Mouse (Mus musculus) gastrocnemius, postnatal 25 days (tissue): Measurements from ENCODE around the gene Trir. TPM values are rescaled to one million over a fixed set of nuclear protein-coding genes. Genes with fewer than 3 reads are reported as not detected.

Experiments
- DNase-seq: peaks from one replicate; pipeline ENCODE4 v3.0.0; 2022
- long read RNA-seq, 2 experiments: library from polyadenylated mRNA; stranded (forward); transcript quantifications; one replicate each; pipeline ENCODE4 v2.0.0; 2021
- total RNA-seq, 2 experiments: library from RNA; stranded (reverse); gene quantifications; 1 replicate in 1 of 2; 2 replicates in 1 of 2; pipeline ENCODE4 v1.2.3; 2021

Trir gene
- total RNA-seq = 10 to 100 TPM; 66.5 to 69.4 TPM
- long read RNA-seq, experiment 1, transcript Trir-201 (3 exons, 902 nt) = major isoform, 45 of 67 reads
- long read RNA-seq, experiment 1, partial matches to known transcripts = 16 of 67 reads
- long read RNA-seq, experiment 1, other reads (novel, unspliced or antisense) = 6 of 67 reads
- long read RNA-seq, experiment 2, transcript Trir-201 (3 exons, 902 nt) = major isoform, 39 of 50 reads
- long read RNA-seq, experiment 2, partial matches to known transcripts = 6 of 50 reads
- long read RNA-seq, experiment 2, other reads (novel, unspliced or antisense) = 5 of 50 reads

DNA sequence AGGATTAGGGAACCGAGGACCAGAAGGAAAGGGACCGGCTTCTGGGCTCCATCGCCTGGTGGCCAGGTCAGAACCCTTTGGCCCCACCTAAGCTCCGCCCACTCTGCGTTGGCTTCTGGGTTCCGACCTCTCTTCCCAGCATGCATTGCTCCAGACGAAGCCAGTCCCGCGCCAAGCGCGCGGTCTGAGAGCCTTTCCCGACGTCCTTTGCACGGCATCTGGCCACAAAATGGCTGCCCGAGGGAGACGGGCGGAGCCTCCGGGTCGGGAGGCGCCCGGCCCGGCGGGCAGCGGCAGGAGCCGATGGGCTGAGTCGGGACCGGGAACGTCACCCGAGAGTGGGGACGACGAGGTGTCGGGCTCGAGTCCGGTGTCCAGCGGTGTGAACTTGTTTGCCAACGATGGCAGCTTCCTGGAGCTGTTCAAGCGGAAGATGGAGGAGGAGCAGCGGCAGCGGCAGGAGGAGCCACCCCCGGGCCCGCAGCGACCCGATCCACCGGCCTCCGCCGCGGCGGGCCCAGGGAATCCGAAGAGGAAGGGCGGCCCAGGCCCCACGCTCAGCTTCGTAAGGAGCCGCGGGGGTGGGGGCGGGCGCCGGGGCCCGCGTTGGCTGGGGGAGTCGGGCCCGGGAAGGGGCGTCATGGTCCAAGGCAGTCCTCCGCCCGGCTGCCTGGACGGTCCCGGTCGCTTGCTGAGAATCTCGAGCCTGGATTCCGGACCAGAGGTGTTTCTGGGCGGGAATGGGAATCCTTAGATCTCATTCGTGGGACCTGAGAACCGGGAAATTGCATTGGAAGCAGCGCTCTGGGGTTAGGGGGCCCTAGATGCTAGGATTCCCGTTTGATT lies at the start of gene Trir:
Trir (plus strand) TSS at position 154 of the 846 bp plus-strand sequence.
- peak; percentile 96 for DNase-seq

DNA sequence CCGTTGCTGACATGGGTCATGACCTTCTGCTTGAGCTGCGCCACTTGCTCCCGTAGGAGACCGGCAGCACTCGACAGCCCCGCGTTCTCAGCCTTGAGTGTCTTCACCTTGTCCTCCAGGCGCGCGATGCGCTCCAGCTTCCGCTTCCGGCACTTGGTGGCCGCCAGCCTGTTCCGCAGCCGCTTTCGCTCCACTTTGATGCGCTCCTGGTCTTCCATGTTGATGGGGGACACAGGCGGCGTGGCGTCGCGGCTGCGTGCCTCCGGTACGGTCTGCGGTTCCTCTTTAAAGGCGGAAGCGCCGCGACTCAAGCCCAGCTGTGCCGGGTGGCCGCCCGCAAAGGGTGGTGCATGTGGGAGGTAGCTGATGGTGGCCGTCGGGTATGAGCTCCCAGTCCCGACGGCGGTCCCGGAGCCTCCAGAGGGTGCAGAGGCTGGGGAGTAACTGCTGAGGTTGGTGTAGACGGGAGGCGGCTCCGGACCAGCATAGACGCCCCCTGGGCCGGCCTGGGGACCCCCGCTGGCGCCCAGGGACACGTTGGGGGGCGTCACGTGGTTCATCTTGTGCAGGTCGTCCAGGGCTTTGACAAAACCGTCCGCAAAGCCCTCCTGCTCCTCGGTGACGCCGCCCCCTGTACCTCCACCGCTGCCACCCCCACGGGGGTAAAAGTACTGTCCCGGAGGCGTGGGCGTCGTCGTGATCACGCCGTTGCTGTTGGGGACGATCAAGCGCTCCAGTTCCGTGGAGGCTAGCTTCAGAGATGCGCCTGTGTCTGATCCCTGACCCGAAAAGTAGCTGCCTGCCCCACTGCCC lies 49.0 kb upstream of the Trir start:
- DNase-seq = peak; percentile 63

DNA sequence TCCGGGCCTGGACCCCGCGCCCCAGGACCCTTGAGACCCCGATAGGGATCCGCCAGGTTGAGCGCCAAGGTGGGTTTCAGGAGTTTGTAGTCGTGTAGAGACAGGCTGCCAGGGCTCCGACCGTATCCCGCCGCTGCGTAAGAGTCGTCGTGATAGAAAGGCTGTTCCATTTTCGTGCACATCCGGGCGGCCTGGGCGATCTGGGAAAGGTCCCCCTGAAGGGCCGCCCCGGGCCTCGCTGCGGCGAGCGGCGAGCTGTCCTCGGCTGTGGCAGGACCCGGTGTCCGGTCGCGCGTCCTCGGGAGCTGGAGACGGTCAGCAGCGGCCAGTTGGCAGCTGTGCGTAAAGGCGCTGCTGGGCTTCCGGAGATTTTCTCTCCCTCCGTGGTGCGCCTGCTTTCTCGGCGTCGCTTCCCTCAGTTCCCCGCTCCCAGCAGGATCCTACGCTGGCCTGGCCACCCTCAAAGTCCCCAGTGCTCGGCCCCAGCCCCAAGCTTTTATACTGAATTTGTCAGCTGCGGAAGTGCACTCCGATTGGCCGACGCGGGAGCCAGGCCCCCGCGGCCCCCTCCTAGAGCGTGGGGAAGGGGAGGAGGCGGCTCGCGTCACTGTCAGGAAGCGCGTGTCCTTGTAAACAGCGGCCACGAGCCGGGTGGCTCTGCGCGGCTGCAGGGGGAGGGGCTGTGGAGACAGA lies 48.2 kb upstream of the Trir start, which contains the start of gene Junb:
Junb (minus strand) TSS at position 471 of the 693 bp plus-strand sequence.
- peak; percentile 98 for DNase-seq

DNA sequence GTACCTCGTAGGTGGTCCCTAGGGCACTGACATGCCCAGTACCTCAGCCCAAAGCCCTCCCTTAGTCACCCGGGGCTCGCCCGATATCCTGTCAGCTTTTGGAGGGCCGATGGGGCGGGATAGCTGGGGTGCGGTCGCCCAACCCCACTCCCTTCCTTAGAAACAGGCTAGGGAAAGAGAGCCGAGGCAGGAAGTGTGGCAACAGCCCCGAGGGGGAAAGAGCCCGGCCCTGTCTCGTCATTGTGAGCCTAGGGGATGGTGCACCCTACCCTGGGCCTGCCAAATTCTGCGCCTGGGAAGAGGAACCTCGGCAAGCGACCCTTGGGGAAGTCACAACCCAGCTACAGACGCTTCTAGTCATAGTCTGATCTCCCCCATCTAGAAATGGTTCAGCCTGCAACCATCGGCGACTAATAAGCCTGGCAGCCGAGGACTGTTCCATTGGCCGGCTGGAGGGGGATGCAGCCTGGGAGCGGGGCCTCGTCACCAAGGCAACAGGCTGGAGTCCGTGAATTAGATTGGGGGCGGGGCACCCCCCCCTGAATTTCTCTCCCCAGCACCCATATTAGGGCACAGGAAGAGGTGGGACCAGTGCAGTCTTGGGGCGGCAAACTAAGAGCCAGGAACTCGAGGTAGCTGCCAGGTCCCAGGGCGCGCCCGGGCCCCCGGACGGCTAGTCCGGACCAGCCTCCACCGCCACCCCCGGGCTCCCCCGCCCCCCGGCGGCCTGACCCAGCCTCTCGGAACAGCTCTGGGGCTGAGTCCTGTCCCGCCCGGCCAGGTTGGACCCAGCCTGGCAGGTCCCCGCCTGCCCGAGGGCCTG lies 46.8 kb upstream of the Trir start:
- peak; percentile 93 for DNase-seq

DNA sequence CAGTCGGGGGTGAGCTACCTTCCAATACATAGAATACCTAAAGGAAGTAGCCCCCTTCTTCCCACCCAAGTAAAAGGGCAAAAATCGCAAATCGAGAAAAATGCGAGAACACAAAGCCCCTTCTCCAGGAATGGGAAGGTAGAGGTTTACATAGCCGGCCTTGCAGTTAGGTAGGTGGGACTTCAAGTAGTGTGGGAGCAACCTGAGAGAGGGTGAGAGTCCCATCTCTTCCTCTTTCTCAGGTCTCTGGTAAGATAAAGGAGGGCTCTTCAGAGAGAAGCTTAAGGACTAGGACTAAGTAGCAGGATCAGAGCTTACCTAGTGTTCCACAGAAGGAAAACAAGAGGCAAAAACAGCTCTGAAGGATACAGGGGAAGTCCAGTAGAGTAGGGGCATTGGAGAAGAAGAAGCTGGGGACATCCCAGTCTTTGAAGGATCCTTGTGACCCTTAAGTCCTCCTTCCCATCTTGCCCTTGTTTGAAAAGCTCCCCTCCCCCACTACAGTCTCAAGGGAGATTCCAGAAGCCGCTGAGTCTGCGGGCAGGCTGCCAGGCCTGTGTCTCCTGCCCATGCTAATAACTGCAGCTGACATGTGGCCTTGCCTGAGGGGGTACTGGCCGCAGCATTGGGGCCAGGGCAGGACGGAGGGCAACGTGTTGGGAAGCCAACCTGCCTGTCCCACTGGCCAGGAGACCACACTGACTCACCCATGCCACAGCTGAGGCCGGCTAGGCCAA lies 45.8 kb upstream of the Trir start:
- DNase-seq = peak; percentile 57

DNA sequence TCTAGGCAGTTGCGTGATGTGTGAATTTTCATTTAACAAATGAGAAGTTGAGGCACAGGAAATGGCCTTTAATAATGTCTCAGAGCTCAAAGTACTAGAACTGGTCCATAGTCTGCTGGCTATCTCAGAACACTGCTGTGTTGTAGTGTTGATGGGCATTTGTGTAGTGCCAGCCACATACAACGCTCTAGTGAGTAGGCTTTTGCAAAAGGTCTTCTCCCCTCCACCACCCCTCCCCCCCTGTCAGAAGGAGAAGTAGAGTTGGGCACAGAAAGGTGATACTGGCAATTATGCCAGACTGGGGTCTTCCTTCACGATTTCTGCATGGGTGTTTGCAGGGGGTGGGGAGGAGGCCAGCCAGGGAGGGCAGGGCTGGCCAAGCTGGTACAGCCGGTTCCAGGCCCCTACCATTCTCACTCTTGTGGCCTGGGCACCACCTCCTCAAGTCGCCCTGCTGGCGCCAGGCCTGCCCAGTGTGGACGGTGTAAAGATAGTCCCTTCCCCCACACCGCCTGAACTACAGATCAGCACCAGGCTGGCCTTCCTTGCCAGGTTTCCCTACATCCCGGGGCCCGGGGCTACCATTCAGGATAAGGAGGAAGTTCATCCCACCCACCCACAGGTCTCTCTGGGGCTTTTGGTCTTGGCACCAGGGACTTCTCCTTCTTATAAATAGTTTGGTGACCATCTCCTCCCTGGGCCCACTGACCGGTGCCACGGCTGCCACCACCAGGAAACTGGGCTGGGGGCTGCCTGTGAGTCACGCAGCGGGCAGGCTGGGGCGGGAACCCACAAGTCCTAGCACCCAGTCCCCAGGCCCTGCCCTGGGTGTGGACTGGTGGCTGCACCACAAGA lies 44.8 kb upstream of the Trir start:
- DNase-seq = no peak

DNA sequence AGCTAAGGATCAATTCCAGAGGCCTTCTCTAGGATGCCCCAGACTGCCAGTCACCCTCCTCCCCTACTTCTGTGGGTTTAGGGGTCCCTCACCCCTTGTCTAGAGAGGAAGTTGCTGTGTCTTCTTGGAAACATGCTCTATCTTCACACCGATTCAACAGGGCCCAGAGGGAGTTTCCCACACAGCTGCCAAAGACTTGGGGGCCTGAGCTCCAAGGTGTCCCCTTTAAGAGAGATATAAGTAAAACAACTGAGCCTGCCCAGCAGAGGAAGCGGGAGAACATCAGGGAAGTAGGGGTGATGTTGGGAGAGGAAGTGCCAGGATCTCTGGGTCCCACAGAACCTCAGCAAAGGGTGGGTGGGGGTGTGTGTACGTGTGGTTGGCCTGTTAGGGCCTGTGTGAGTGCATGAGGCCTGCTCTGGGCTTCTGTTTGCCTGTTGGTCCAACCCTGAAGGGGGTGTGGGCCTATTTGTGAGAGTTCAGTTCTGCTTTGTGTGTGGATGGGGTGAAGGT lies 44.1 kb upstream of the Trir start:
- no peak for DNase-seq

DNA sequence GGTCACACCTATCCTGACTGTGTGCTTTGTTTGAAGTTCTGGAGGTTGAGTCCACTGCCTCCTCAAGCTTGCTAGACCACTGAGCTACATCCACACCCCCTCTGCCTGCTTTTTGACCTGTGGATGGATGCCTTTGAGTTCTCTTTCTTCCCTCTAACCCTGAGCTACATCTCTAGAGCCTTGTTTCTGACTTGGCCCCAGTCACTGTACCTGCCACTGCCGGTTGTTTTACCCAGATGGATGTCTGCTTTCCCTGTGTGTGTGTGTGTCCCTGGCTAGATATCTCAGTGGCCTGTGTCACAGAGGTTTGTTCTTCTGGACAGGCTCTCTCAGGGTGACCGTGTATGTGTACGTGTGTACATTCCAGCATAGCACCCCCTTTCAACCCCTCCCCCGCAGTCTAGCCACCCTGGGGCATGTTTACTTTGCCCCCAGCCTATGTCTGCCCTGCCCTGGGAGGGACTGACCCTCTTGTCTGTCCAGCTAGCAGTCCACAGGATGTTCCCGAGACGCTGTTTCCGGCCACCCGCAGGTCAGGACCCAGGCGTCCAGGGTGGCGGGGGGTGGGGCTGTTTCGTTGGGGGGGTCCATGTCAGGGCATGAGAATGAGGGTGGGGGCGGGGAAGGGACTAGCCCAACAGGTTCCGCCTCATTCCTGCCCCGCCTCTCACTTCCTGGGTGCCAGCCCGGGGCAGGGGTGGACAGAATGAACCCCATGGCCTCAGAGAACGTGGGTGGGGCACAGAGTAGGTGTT lies 42.2 kb upstream of the Trir start:
- DNase-seq = peak; percentile 26

DNA sequence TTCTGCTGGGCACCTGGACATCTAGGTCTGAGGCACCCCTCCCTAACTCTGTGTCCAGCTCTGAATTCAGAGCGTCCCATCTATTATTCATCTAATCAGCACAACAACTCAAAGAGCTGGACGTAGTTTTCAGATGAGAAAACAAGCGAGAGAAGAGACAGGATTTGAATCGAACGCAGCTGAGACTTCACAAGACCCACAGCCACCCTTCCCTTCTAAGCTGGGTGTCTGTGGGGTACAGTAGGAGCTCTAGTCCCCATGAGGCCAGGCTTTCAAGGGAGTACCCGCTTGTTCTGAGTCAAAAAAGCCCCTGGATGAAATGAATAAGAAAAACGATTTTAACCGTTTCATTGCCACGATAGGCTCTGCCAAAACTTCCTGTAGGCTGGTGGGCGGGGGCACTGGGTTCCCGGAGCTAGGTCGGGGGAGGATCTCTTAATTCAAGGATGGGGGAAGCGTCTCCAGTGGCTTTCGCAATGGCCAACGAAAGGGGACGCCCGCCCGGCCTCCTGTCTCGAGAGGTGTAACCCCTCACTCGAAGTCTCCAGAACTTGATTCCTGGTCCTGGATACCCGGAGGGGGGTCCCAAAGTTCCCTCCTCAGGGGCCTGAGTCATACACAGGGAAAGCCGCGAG lies 41.5 kb upstream of the Trir start:
- no peak for DNase-seq

DNA sequence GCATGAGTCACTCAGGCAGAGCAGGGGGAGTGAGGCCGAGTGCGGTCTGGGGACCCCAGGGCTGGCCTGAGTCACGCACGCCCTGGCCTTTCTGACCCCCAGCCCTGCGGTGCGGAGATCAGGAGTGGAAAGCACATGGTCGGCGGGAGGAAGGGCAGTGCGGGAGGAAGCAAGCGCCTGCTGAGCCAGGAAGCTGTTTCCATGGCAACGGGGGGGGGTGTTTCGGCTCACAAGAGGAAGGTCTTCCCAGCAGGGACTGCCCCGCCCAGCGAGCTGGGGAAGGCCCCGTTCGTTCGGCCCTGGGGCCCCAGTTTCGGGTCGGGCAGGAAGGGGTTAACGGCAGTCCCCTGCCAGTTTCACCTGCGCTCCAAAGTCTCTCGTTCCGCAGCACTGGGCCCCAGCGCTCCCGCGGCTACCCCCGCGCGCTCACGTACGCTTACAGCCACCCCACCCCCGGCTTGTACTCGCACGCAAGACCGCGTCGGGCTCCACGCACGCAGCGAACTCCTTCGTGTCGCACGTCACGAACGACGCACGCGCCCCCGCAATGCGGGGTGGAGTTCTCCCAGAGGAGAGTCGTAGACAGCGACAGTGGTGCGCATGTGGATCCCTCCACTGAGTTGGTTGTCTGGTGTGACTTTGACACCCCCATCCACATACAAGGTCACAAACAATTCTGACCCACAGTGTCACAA lies 40.8 kb upstream of the Trir start:
- peak; percentile 88 for DNase-seq

DNA sequence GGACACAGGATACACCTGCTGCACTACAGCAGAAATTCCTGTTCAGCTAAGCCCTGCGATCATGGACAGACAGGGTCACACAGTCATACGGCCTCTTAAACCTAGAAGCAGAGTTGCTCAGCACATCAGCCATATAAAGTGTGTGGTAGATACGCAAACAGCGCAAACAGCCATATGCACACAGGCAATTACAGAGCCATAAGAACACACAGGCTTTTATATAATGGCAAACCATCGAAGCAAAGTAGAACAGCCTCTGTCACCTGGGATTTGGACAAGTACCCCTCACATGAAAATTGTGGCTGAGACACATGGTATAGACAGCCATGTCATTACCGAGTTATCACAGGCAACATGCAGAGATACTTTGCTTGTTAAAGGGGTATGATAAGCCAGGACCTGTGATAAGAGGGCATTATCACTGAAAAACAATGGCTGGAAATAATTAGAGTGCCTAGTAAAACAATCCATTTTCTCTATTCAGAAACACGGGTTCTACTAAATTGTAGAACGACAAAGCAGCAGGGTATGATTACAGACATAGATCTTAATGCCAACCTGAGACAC lies 40.2 kb upstream of the Trir start:
- no peak for DNase-seq

DNA sequence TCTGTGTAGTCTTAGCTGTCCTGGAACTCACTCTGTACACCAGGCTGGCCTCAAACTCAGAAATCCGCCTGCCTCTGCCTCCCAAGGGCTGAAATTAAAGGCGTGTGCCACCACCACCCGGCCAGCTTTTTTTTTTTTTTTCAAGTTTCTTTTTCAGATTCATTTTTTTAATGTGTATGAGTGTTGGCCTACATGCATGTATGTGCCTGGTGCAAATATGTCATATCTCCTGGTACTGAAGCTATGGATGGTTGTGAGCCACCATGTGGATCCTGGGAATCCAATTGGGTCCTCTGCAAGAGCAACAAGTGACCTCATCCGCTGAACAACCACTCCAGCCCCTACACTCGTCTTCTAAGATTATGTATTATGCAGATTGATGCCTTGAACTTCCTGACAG lies 39.2 kb upstream of the Trir start:
- DNase-seq = no peak

DNA sequence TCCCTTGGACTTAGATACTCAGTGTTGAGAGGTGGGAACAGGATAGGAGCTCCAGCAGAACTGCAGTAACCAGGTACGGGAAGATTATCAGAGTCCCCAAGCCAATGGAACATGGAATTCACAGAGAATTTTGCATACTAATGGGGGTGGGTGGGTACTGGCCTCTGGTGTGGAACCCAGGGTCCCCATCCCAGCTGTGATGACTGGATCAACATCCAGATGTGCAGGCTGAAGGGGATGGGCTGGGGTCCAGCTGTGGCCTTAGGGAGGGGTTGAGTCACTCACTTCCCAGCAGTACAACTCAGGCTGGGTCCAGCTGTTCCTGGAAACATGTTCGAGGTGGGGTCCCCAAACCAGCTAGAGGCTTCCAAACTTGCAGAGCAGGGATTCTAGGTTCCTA lies 38.7 kb upstream of the Trir start:
- DNase-seq = no peak

DNA sequence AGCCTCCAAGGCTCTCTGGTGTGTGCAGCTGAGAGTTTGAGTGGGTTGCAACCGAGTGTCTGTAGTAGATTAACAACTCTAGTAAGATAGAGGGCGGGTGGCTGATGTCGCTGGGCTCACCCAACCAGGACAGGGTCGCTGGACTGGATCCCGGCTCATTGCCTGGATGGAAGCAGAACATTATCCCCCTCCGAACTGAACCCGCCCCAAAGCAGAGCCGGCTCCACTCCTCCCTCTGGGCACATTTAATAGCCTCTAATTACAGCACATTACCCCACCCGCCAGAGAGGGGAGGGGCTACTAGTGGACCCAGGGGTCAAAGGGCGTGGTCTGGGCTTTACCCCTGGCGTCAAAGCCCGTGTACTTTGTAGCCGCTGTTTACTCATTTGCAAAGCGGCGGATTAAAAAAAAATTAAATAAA lies 37.3 kb upstream of the Trir start:
- peak; percentile 70 for DNase-seq

DNA sequence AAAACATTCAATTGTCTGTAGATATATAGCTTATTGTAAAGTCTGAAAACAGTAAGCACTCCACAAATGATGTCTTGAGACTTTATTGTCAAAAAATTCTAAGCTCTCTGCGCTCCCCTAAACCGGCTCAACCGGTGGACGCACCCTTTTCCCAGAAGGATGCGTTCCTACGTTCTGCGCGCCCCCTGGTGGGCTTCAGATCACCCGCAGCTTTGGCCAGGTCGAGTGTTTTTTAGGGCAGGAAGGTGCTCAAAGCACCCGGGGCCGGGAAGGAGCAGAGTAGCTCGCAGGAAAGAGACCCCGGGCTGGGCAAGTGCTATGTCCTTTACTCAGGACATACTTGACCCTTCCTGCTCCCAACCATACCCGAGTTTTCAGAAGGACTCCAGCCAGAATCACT lies 36.8 kb upstream of the Trir start:
- peak; percentile 88 for DNase-seq

DNA sequence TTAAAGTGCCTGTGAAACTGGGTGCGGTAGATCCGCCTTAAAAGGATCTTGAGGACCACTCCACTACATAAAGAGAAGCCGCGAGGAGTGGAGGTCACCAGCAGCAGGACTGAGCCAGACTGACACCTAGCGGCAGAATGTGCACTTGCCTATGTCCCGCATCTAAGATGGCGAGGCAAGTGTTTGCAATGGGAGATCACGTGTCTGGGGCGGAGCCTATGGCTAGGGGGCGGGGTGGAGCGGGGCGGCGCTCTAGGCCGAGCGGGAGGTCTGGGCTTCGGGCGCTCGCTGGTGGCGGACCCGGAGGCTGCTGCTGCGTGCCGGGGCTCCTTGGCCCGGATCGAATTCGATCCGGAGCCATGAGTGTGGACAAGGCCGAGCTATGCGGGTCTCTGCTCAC lies 36.3 kb upstream of the Trir start, which contains the start of gene Hook2:
Hook2 (plus strand) TSS at position 255 of the 400 bp plus-strand sequence.
- peak; percentile 96 for DNase-seq

DNA sequence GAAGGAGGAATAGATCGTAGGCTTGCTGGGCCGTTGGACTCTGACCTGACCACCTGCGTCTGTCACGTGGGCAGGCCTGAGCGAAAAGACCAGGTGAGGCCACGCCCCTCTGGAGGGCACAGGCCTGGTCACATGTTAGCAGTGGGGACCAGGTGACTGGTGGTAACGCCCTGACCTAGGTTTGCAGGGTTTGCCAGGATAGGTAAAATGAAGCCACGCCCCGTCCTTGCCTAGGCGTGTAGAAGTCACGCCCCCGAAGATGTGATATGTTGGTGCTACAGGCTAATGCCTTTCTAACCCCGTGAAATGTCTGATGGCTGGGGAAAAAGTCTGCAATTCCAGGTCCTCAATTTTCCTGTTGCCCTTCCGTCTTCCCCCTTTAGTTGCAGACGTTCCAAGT lies 35.8 kb upstream of the Trir start:
- DNase-seq = no peak
